Mouse (Mus musculus): Measurements from ENCODE around the gene Itln1. TPM values are rescaled to one million over a fixed set of nuclear protein-coding genes. Genes with fewer than 3 reads are reported as not detected.
"Not testable (repeated sequence)": the region's sequence is repeated elsewhere in the genome, so short reads cannot be mapped to it uniquely, and the experiment has no call there.

Gene Itln1
- polyA plus RNA-seq, 1 experiment from 2014 or later: not detected

GRCm38 (mm10) chr1:171477758-171478545 is 57.1 kb downstream of the Itln1 start:
- Histone ChIP-seq H3K9ac (ENCODE audit: low read length) (no peak overlapping the region; the same call in 1 of the 2 replicates), H3K9me3 (ENCODE audit: control insufficient read depth, low read length) (no peaks in the 10 kb centered on the region), H3K4me3 (ENCODE audit: low read depth, low read length) (peak overlapping the region; percentile 18; the same call in 1 of the 2 replicates), H3K4me1 (ENCODE audit: control insufficient read depth, insufficient read depth, low read length) (no peaks in the 10 kb centered on the region), H3K27ac (ENCODE audit: low read depth, low read length) (no peak overlapping the region), H3K36me3 (ENCODE audit: control insufficient read depth, insufficient read depth, low read length) (no peaks in the 10 kb centered on the region), H3K4me2 (ENCODE audit: low read depth) (peak overlapping the region; percentile 39), H3K27me3 (ENCODE audit: control insufficient read depth, insufficient read depth, low read length) (no peaks in the 10 kb centered on the region)
- 67% methylated on average over 27 of the region's 27 CpGs for WGBS
- no peak for ATAC-seq (ENCODE audit: insufficient read depth, low FRiP score, low TSS enrichment)
- DNase-seq (ENCODE audit: low spot score): no peak

- no peaks in the 10 kb centered on the region for H3K4me1 ChIP-seq (ENCODE audit: control insufficient read depth, insufficient read depth, low read length)
- WGBS: 82% methylated on average over 8 of the region's 8 CpGs
- H3K27me3 ChIP-seq (ENCODE audit: control insufficient read depth, insufficient read depth, low read length): no peaks in the 10 kb centered on the region
- no peak overlapping the region for H3K27ac ChIP-seq (ENCODE audit: low read depth, low read length)
- ATAC-seq (ENCODE audit: insufficient read depth, low FRiP score, low TSS enrichment) (no peak), DNase-seq (ENCODE audit: low spot score) (no peak)
- no peak overlapping the region for H3K4me3 ChIP-seq (ENCODE audit: low read depth, low read length)
- no peaks in the 10 kb centered on the region for H3K36me3 ChIP-seq (ENCODE audit: control insufficient read depth, insufficient read depth, low read length)
- H3K4me2 ChIP-seq (ENCODE audit: low read depth): no peak overlapping the region
- no peaks in the 10 kb centered on the region for H3K9me3 ChIP-seq (ENCODE audit: control insufficient read depth, low read length)
- no peak overlapping the region for H3K9ac ChIP-seq (ENCODE audit: low read length)
These were observed 58.0 kb downstream of the Itln1 start for GRCm38 (mm10) chr1:171477123-171477522.

GRCm38 (mm10) chr1:171473920-171474640 is 61.0 kb downstream of the Itln1 start:
- H3K4me1 ChIP-seq (ENCODE audit: control insufficient read depth, insufficient read depth, low read length): no peaks in the 10 kb centered on the region
- H3K27me3 ChIP-seq (ENCODE audit: control insufficient read depth, insufficient read depth, low read length): no peaks in the 10 kb centered on the region
- H3K9me3 ChIP-seq (ENCODE audit: control insufficient read depth, low read length): no peaks in the 10 kb centered on the region
- no peak overlapping the region for H3K4me2 ChIP-seq (ENCODE audit: low read depth)
- DNase-seq (ENCODE audit: low spot score) (no peak), ATAC-seq (ENCODE audit: insufficient read depth, low FRiP score, low TSS enrichment) (no peak)
- 79% methylated on average over 9 of the region's 9 CpGs for WGBS
- no peak overlapping the region for H3K27ac ChIP-seq (ENCODE audit: low read depth, low read length)
- H3K36me3 ChIP-seq (ENCODE audit: control insufficient read depth, insufficient read depth, low read length): no peaks in the 10 kb centered on the region
- H3K9ac ChIP-seq (ENCODE audit: low read length): no peak overlapping the region
- no peak overlapping the region for H3K4me3 ChIP-seq (ENCODE audit: low read depth, low read length)

GRCm38 (mm10) chr1:171473506-171473905 is 61.6 kb downstream of the Itln1 start:
- Histone ChIP-seq H3K36me3 (ENCODE audit: control insufficient read depth, insufficient read depth, low read length) (no peaks in the 10 kb centered on the region), H3K4me1 (ENCODE audit: control insufficient read depth, insufficient read depth, low read length) (no peaks in the 10 kb centered on the region), H3K9ac (ENCODE audit: low read length) (no peak overlapping the region), H3K9me3 (ENCODE audit: control insufficient read depth, low read length) (no peaks in the 10 kb centered on the region), H3K4me2 (ENCODE audit: low read depth) (no peak overlapping the region), H3K4me3 (ENCODE audit: low read depth, low read length) (no peak overlapping the region), H3K27ac (ENCODE audit: low read depth, low read length) (no peak overlapping the region), H3K27me3 (ENCODE audit: control insufficient read depth, insufficient read depth, low read length) (no peaks in the 10 kb centered on the region)
- 73% methylated on average over 4 of the region's 4 CpGs for WGBS
- ATAC-seq (ENCODE audit: insufficient read depth, low FRiP score, low TSS enrichment) (no peak), DNase-seq (ENCODE audit: low spot score) (no peak)

DNA sequence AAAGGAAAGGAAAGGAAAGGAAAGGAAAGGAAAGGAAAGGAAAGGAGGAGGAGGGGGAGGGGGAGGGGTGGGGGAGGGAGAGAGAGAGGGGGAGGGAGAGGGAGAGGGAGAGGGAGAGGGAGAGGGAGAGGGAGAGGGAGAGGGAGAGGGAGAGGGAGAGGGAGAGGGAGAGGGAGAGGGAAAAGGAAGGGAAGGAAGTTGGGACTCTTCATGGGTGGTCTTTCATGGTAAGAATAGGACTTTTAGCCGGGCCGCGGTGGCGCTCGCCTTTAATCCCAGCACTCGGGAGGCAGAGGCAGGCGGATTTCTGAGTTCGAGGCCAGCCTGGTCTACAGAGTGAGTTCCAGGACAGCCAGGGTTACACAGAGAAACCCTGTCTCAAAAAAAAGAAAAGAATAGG is 63.2 kb downstream of the Itln1 start:
- not testable (repeated sequence) for H3K9ac ChIP-seq (ENCODE audit: low read length); H3K4me2 ChIP-seq (ENCODE audit: low read depth); ATAC-seq (ENCODE audit: insufficient read depth, low FRiP score, low TSS enrichment); H3K27me3 ChIP-seq (ENCODE audit: control insufficient read depth, insufficient read depth, low read length); H3K4me1 ChIP-seq (ENCODE audit: control insufficient read depth, insufficient read depth, low read length); H3K36me3 ChIP-seq (ENCODE audit: control insufficient read depth, insufficient read depth, low read length); H3K4me3 ChIP-seq (ENCODE audit: low read depth, low read length); H3K9me3 ChIP-seq (ENCODE audit: control insufficient read depth, low read length); H3K27ac ChIP-seq (ENCODE audit: low read depth, low read length); DNase-seq (ENCODE audit: low spot score)
- WGBS: 90% methylated on average over 8 of the region's 8 CpGs

DNA sequence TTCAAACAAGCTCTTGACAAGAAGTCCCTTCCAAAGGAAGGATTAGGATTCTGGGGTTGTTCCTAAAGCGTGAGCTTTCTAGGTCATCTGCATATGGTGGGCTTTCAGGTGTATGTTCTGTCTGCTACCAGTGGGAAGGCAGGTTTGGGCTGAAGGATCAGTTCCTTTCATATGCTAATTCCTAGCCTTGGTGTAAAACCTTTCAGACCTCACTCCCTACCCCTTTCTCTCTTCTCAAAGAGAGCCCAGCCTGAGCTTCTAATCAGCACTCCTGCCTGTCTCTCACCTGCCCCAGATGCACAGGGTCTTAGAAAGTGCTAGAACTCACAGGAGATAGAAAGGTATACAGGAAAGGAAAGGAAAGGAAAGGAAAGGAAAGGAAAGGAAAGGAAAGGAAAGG is 63.6 kb downstream of the Itln1 start:
- no peak overlapping the region for H3K4me2 ChIP-seq (ENCODE audit: low read depth)
- H3K27me3 ChIP-seq (ENCODE audit: control insufficient read depth, insufficient read depth, low read length): no peaks in the 10 kb centered on the region
- WGBS: 48% methylated on average over 1 of the region's 1 CpGs
- no peak for DNase-seq (ENCODE audit: low spot score)
- H3K9ac ChIP-seq (ENCODE audit: low read length): no peak overlapping the region
- H3K27ac ChIP-seq (ENCODE audit: low read depth, low read length): no peak overlapping the region
- ATAC-seq (ENCODE audit: insufficient read depth, low FRiP score, low TSS enrichment): no peak
- H3K36me3 ChIP-seq (ENCODE audit: control insufficient read depth, insufficient read depth, low read length): no peaks in the 10 kb centered on the region
- H3K4me1 ChIP-seq (ENCODE audit: control insufficient read depth, insufficient read depth, low read length): no peaks in the 10 kb centered on the region
- H3K4me3 ChIP-seq (ENCODE audit: low read depth, low read length): no peak overlapping the region
- no peaks in the 10 kb centered on the region for H3K9me3 ChIP-seq (ENCODE audit: control insufficient read depth, low read length)

DNA sequence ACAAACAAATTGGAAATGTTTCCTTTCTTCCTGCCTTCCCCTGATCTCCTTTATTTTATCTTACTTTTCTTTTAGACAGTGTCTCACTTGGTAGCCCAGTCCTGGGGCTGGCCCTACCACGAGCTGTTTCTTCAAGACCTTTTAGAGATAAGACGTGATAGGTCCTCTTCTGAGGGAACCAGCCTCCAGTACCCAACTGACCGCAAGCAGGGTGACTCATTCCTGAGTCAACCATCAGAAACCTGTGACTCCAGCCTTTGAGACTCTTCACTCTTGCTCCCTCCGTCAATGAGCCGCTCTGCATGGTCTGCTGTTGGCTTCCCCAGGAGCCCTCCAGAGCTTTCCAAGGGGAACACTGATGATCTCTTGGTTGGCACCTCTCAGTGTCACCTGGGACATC is 64.2 kb downstream of the Itln1 start:
- 90% methylated on average over 5 of the region's 5 CpGs for WGBS
- no peak for DNase-seq (ENCODE audit: low spot score)
- H3K36me3 ChIP-seq (ENCODE audit: control insufficient read depth, insufficient read depth, low read length): no peaks in the 10 kb centered on the region
- no peak overlapping the region for H3K27ac ChIP-seq (ENCODE audit: low read depth, low read length)
- no peaks in the 10 kb centered on the region for H3K9me3 ChIP-seq (ENCODE audit: control insufficient read depth, low read length)
- H3K4me2 ChIP-seq (ENCODE audit: low read depth): no peak overlapping the region
- no peaks in the 10 kb centered on the region for H3K27me3 ChIP-seq (ENCODE audit: control insufficient read depth, insufficient read depth, low read length)
- ATAC-seq (ENCODE audit: insufficient read depth, low FRiP score, low TSS enrichment): no peak
- H3K4me3 ChIP-seq (ENCODE audit: low read depth, low read length): no peak overlapping the region
- H3K4me1 ChIP-seq (ENCODE audit: control insufficient read depth, insufficient read depth, low read length): no peaks in the 10 kb centered on the region
- no peak overlapping the region for H3K9ac ChIP-seq (ENCODE audit: low read length)

- H3K4me1 ChIP-seq (ENCODE audit: control insufficient read depth, insufficient read depth, low read length): no peaks in the 10 kb centered on the region
- DNase-seq (ENCODE audit: low spot score) (peak; percentile 53), ATAC-seq (ENCODE audit: insufficient read depth, low FRiP score, low TSS enrichment) (no peak)
- H3K4me3 ChIP-seq (ENCODE audit: low read depth, low read length): no peak overlapping the region
- no peak overlapping the region for H3K4me2 ChIP-seq (ENCODE audit: low read depth)
- H3K9me3 ChIP-seq (ENCODE audit: control insufficient read depth, low read length): no peaks in the 10 kb centered on the region
- 41% methylated on average over 7 of the region's 7 CpGs for WGBS
- H3K27ac ChIP-seq (ENCODE audit: low read depth, low read length): no peak overlapping the region
- H3K27me3 ChIP-seq (ENCODE audit: control insufficient read depth, insufficient read depth, low read length): no peaks in the 10 kb centered on the region
- H3K9ac ChIP-seq (ENCODE audit: low read length): no peak overlapping the region
- H3K36me3 ChIP-seq (ENCODE audit: control insufficient read depth, insufficient read depth, low read length): no peaks in the 10 kb centered on the region
These were observed 64.7 kb downstream of the Itln1 start for GRCm38 (mm10) chr1:171470371-171470871.
